Mouse (Mus musculus) CH12F3 (cell line): Measurements from ENCODE around the gene Uncx.
"Not testable (repeated sequence)": the region's sequence is repeated elsewhere in the genome, so short reads cannot be mapped to it uniquely, and the experiment has no call there.

Experiments used
- in situ Hi-C: fragments of 300-500 bp; cut with MboI; formaldehyde crosslinking; loops from 2 replicates; pipeline ENCODE4 v1.14.3; 2020; ENCODE audit warnings: low sequenced_read_pairs

The Uncx gene

GRCm38 (mm10) chr5:139558917-139559660 is 15.8 kb downstream of the Uncx start:
- in situ Hi-C loops = no loop called here

GRCm38 (mm10) chr5:139559782-139560181 is 16.5 kb downstream of the Uncx start:
- in situ Hi-C loops = no loop called here

- in situ Hi-C loops = no loop called here
Observed at GRCm38 (mm10) chr5:139561363-139562001, 18.2 kb downstream of the Uncx start.

GRCm38 (mm10) chr5:139564663-139565062 is 21.4 kb downstream of the Uncx start:
- in situ Hi-C loops = no loop called here

GRCm38 (mm10) chr5:139565462-139565861 is 22.2 kb downstream of the Uncx start:
- in situ Hi-C loops = no loop called here

- in situ Hi-C loops = no loop called here
Observed at GRCm38 (mm10) chr5:139566640-139567399, 23.5 kb downstream of the Uncx start.

- in situ Hi-C loops = no loop called here
Observed at GRCm38 (mm10) chr5:139568079-139568478, 24.8 kb downstream of the Uncx start.

- in situ Hi-C loops = no loop called here
Observed at GRCm38 (mm10) chr5:139572526-139572925, 29.2 kb downstream of the Uncx start.

GRCm38 (mm10) chr5:139573606-139574311 is 30.5 kb downstream of the Uncx start:
- in situ Hi-C loops = no loop called here

- in situ Hi-C loops = no loop called here
Observed at GRCm38 (mm10) chr5:139575054-139575453, 31.8 kb downstream of the Uncx start.

- in situ Hi-C loops = no loop called here
Observed at GRCm38 (mm10) chr5:139580171-139580743, 37.0 kb downstream of the Uncx start.

GRCm38 (mm10) chr5:139581308-139581868 is 38.1 kb downstream of the Uncx start:
- in situ Hi-C loops = no loop called here

- in situ Hi-C loops = no loop called here
Observed at GRCm38 (mm10) chr5:139584971-139585747, 41.9 kb downstream of the Uncx start.

GRCm38 (mm10) chr5:139585748-139586060 is 42.4 kb downstream of the Uncx start:
- in situ Hi-C loops = no loop called here

GRCm38 (mm10) chr5:139587459-139587858 is 44.2 kb downstream of the Uncx start:
- in situ Hi-C loops = not testable (repeated sequence)

- in situ Hi-C loops = not testable (repeated sequence)
Observed at GRCm38 (mm10) chr5:139590682-139591360, 47.5 kb downstream of the Uncx start.

GRCm38 (mm10) chr5:139592011-139592410 is 48.7 kb downstream of the Uncx start:
- in situ Hi-C loops = no loop called here

- in situ Hi-C loops = no loop called here
Observed at GRCm38 (mm10) chr5:139592850-139593249, 49.6 kb downstream of the Uncx start.

- in situ Hi-C loops = no loop called here
Observed at GRCm38 (mm10) chr5:139593746-139594145, 50.5 kb downstream of the Uncx start.
